Mouse (Mus musculus) MEL (cell line): ENCODE data around the gene Slco2b1. TPM values are rescaled to one million over a fixed set of nuclear protein-coding genes. Genes with fewer than 3 reads are reported as not detected.

ENCODE experiments used
- DNase-seq: peaks from one replicate; pipeline ENCODE4 v3.0.0; 2011; ENCODE audit warnings: low read depth, low spot score
- H3K27ac ChIP-seq: 2 replicates; pipeline ENCODE4 v1.5.1; 2012; ENCODE audit warnings: low read depth, mild to moderate bottlenecking, control low read depth, low read length, moderate library complexity; ENCODE audit not compliant: control insufficient read depth
- H3K27me3 ChIP-seq, 2 experiments: fragments of 150-350 bp in 1 of 2; sonication (generic) in 1 of 2; 2 replicates each; pipeline ENCODE4 v1.6.1; 2012; ENCODE audit warnings: low read length in 2 of 2, mild to moderate bottlenecking in 2 of 2, improper control_type of control experiment in 1 of 2, moderate library complexity in 1 of 2; ENCODE audit not compliant: insufficient read depth in 2 of 2, control insufficient read depth in 1 of 2
- H3K36me3 ChIP-seq, 2 experiments: 2 replicates each; pipeline ENCODE4 v1.6.1; 2012 to 2014; ENCODE audit warnings: low read length in 2 of 2, improper control_type of control experiment in 1 of 2, inconsistent platforms in 1 of 2, mild to moderate bottlenecking in 1 of 2; ENCODE audit not compliant: insufficient read depth in 2 of 2, control insufficient read depth in 1 of 2
- H3K4me1 ChIP-seq, 2 experiments: fragments of 150-350 bp in 1 of 2; sonication (generic) in 1 of 2; 2 replicates each; pipeline ENCODE4 v1.6.1; 2012; ENCODE audit warnings: low read length in 2 of 2, improper control_type of control experiment in 1 of 2, mild to moderate bottlenecking in 1 of 2; ENCODE audit not compliant: insufficient read depth in 2 of 2, control insufficient read depth in 1 of 2
- H3K4me3 ChIP-seq, 2 experiments: fragments of 150-350 bp in 1 of 2; sonication (generic) in 1 of 2; 2 replicates each; pipeline ENCODE4 v1.5.1; 2012; ENCODE audit warnings: low read depth in 2 of 2, low read length in 2 of 2, mild to moderate bottlenecking in 2 of 2, moderate library complexity in 2 of 2, control low read depth in 1 of 2, improper control_type of control experiment in 1 of 2; ENCODE audit not compliant: control insufficient read depth in 1 of 2, insufficient read depth in 1 of 2
- H3K79me2 ChIP-seq: 2 replicates; pipeline ENCODE4 v1.6.1; 2012; ENCODE audit warnings: mild to moderate bottlenecking, low read length, moderate library complexity; ENCODE audit not compliant: control insufficient read depth, poor library complexity, insufficient read depth
- H3K9ac ChIP-seq: 2 replicates; pipeline ENCODE4 v1.6.1; 2012; ENCODE audit warnings: low read depth, mild to moderate bottlenecking, control low read depth, low read length, moderate library complexity; ENCODE audit not compliant: control insufficient read depth, poor library complexity, severe bottlenecking
- H3K9me3 ChIP-seq: fragments of 150-350 bp; sonication (generic); replicated peaks from 2 replicates; pipeline ENCODE4 v1.6.1; 2012; ENCODE audit warnings: mild to moderate bottlenecking, low read length, improper control_type of control experiment, moderate library complexity; ENCODE audit not compliant: insufficient read depth
- BHLHE40 ChIP-seq: IDR thresholded peaks from 2 replicates; pipeline ENCODE4 v1.6.1; 2012; ENCODE audit warnings: low read depth, mild to moderate bottlenecking, inconsistent platforms, low read length, improper control_type of control experiment, borderline replicate concordance
- CHD1 ChIP-seq: IDR thresholded peaks from 2 replicates; pipeline ENCODE4 v1.6.1; 2012; ENCODE audit warnings: low read depth, mild to moderate bottlenecking, inconsistent platforms, low read length, improper control_type of control experiment
- CTCF ChIP-seq, 3 experiments: IDR thresholded peaks in 2 of 3; conservative IDR thresholded peaks in 1 of 3; 2 replicates each; pipeline ENCODE4 v1.5.1; 2011 to 2012; ENCODE audit warnings: low read length in 3 of 3, low read depth in 2 of 3, mild to moderate bottlenecking in 2 of 3, improper control_type of control experiment in 1 of 3, inconsistent platforms in 1 of 3, mixed read lengths in 1 of 3, moderate library complexity in 1 of 3; ENCODE audit not compliant: control insufficient read depth in 1 of 3, insufficient read depth in 1 of 3, poor library complexity in 1 of 3, severe bottlenecking in 1 of 3
- ETS1 ChIP-seq: IDR thresholded peaks from 2 replicates; pipeline ENCODE4 v1.6.1; 2012; ENCODE audit warnings: low read depth, mild to moderate bottlenecking, inconsistent platforms, low read length, improper control_type of control experiment, moderate library complexity
- GABPA ChIP-seq: IDR thresholded peaks from 2 replicates; pipeline ENCODE4 v1.6.1; 2012; ENCODE audit warnings: low read depth, mild to moderate bottlenecking, inconsistent platforms, low read length, improper control_type of control experiment, moderate library complexity
- GATA1 ChIP-seq: IDR thresholded peaks from 2 replicates; pipeline ENCODE4 v1.6.1; 2011; ENCODE audit warnings: low read depth, low read length, improper control_type of control experiment
- HCFC1 ChIP-seq: IDR thresholded peaks from 2 replicates; pipeline ENCODE4 v1.6.1; 2012; ENCODE audit warnings: low read depth, mild to moderate bottlenecking, inconsistent platforms, low read length, improper control_type of control experiment, moderate library complexity
- JUND ChIP-seq: IDR thresholded peaks from 2 replicates; pipeline ENCODE4 v1.6.1; 2011; ENCODE audit warnings: low read depth, mild to moderate bottlenecking, improper control_type of control experiment, low read length
- KAT2A ChIP-seq: conservative IDR thresholded peaks from 2 replicates; pipeline ENCODE4 v1.6.1; 2012; ENCODE audit warnings: low read depth, low read length, improper control_type of control experiment, inconsistent platforms
- MAX ChIP-seq: IDR thresholded peaks from 2 replicates; pipeline ENCODE4 v1.6.1; 2011; ENCODE audit warnings: low read length, improper control_type of control experiment
- MAZ ChIP-seq: IDR thresholded peaks from 2 replicates; pipeline ENCODE4 v1.6.1; 2012; ENCODE audit warnings: low read depth, mild to moderate bottlenecking, inconsistent platforms, low read length, improper control_type of control experiment
- MEF2A ChIP-seq: IDR thresholded peaks from 2 replicates; pipeline ENCODE4 v1.6.1; 2014; ENCODE audit warnings: low read depth, mild to moderate bottlenecking, inconsistent platforms, low read length, improper control_type of control experiment; ENCODE audit not compliant: poor library complexity, insufficient replicate concordance, severe bottlenecking; ENCODE audit errors: extremely low read depth
- MXI1 ChIP-seq: IDR thresholded peaks from 2 replicates; pipeline ENCODE4 v1.6.1; 2011; ENCODE audit warnings: mild to moderate bottlenecking, low read depth, low read length, improper control_type of control experiment
- MYB ChIP-seq: IDR thresholded peaks from 2 replicates; pipeline ENCODE4 v1.6.1; 2011; ENCODE audit warnings: mild to moderate bottlenecking, low read depth, low read length, improper control_type of control experiment
- NRF1 ChIP-seq: IDR thresholded peaks from 2 replicates; pipeline ENCODE4 v1.6.1; 2014; ENCODE audit warnings: low read depth, mild to moderate bottlenecking, inconsistent platforms, low read length, improper control_type of control experiment, moderate library complexity; ENCODE audit not compliant: poor library complexity, insufficient read depth, severe bottlenecking
- POLR2A ChIP-seq, 2 experiments: IDR thresholded peaks; 2 replicates each; pipeline ENCODE4 v1.6.1; 2011 to 2012; ENCODE audit warnings: low read length in 2 of 2, mild to moderate bottlenecking in 2 of 2, control low read depth in 1 of 2, improper control_type of control experiment in 1 of 2, low read depth in 1 of 2, moderate library complexity in 1 of 2; ENCODE audit not compliant: control insufficient read depth in 1 of 2, insufficient read depth in 1 of 2, poor library complexity in 1 of 2
- POLR2AphosphoS2 ChIP-seq: IDR thresholded peaks from 2 replicates; pipeline ENCODE4 v1.6.1; 2011; ENCODE audit warnings: low read length, improper control_type of control experiment
- RAD21 ChIP-seq: IDR thresholded peaks from 2 replicates; pipeline ENCODE4 v1.6.1; 2011; ENCODE audit warnings: mild to moderate bottlenecking, low read depth, low read length, improper control_type of control experiment
- RCOR1 ChIP-seq: IDR thresholded peaks from 2 replicates; pipeline ENCODE4 v1.6.1; 2012; ENCODE audit warnings: low read depth, mild to moderate bottlenecking, inconsistent platforms, low read length, improper control_type of control experiment
- SIN3A ChIP-seq: IDR thresholded peaks from 2 replicates; pipeline ENCODE4 v1.6.1; 2012; ENCODE audit warnings: low read length, improper control_type of control experiment, inconsistent platforms
- SMC3 ChIP-seq: IDR thresholded peaks from 2 replicates; pipeline ENCODE4 v1.6.1; 2011; ENCODE audit warnings: low read depth, low read length, improper control_type of control experiment
- TAL1 ChIP-seq: IDR thresholded peaks from 2 replicates; pipeline ENCODE4 v1.6.1; 2012; ENCODE audit warnings: mild to moderate bottlenecking, inconsistent platforms, low read length, moderate library complexity, mixed read lengths
- TBP ChIP-seq: IDR thresholded peaks from 2 replicates; pipeline ENCODE4 v1.8.0; 2011; ENCODE audit warnings: low read depth, low read length, improper control_type of control experiment
- TCF12 ChIP-seq: IDR thresholded peaks from 2 replicates; pipeline ENCODE4 v1.6.1; 2014; ENCODE audit warnings: low read depth, mild to moderate bottlenecking, inconsistent platforms, low read length, improper control_type of control experiment, moderate library complexity
- UBTF ChIP-seq: IDR thresholded peaks from 2 replicates; pipeline ENCODE4 v1.6.1; 2012; ENCODE audit warnings: low read depth, mild to moderate bottlenecking, inconsistent platforms, low read length, improper control_type of control experiment, moderate library complexity, borderline replicate concordance; ENCODE audit not compliant: insufficient read depth
- ZMIZ1 ChIP-seq: IDR thresholded peaks from 2 replicates; pipeline ENCODE4 v1.6.1; 2012; ENCODE audit warnings: low read depth, mild to moderate bottlenecking, inconsistent platforms, low read length, improper control_type of control experiment, moderate library complexity
- polyA plus RNA-seq, 2 experiments: library from polyadenylated mRNA; stranded (reverse) in 1 of 2; unstranded in 1 of 2; fragments of >175 nt in 1 of 2; fragments of >200 nt in 1 of 2; gene quantifications; 2 replicates each; pipeline versions ENCODE4 v1.2.1 to v1.2.4; 2012; ENCODE audit warnings: low replicate concordance in 2 of 2, low read depth in 1 of 2; ENCODE audit not compliant: insufficient read length in 2 of 2, insufficient read depth in 1 of 2, missing spikeins in 1 of 2
- total RNA-seq: library from RNA; depleted of rRNA; stranded (reverse); fragments of 300-350 nt; gene quantifications from 2 replicates; pipeline ENCODE4 v1.2.3, GENCODE M21; 2012

Gene Slco2b1
- total and polyA plus RNA-seq, 3 experiments: 0.06 TPM; not detected in 2

DNA sequence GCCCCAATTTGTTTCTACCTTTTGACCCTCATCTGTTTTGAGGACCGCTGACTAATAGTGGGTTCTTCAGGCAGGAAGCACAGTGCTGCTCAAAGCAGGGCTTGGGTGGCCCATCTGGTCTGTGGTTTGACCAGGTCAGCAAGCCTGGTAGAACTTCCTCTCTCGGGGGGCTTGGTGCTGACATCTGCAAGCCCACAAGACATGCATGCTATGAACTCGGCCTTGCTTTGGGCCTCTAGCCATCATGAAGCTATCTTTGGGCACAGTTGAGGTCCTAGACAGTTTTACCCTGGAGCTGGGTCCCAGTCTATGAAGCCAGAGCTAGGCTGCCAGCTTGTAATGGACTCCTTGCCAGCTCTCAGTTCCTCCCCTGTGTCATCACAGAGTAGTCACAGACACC is 36.2 kb downstream of the Slco2b1 start:
- Histone ChIP-seq H3K27me3 (no peaks in the 10 kb centered on the region; a peak in 1 of 4 replicates), H3K4me1 (peaks cover 0 to 14% of the 10 kb centered on the region in 2 experiments; a peak in 3 of 4 replicates), H3K9me3 (no peaks in the 10 kb centered on the region), H3K9ac (no peak overlapping the region), H3K79me2 (no peaks in the 10 kb centered on the region), H3K27ac (no peak overlapping the region), H3K36me3 (peaks cover 0 to 2% of the 10 kb centered on the region in 2 experiments; a peak in 2 of 4 replicates), H3K4me3 (no peak overlapping the region)
- no peak for DNase-seq
- TF ChIP-seq HCFC1: no peak
- no peak for TF ChIP-seq MXI1
- no peak for TF ChIP-seq POLR2A (IDR thresholded peaks at IDR 0.05; ENCODE audit: control insufficient read depth in 1 of 2, insufficient read depth in 1 of 2, low read depth in 1 of 2, low read length in 2 of 2, poor library complexity in 1 of 2)
- no peak for TF ChIP-seq MEF2A
- TF ChIP-seq TCF12: no peak
- TF ChIP-seq NRF1: no peak
- TF ChIP-seq TBP: no peak
- TF ChIP-seq MAX: no peak
- no peak for TF ChIP-seq MAZ
- TF ChIP-seq TAL1: no peak
- no peak for TF ChIP-seq POLR2AphosphoS2
- TF ChIP-seq ZMIZ1: no peak
- TF ChIP-seq UBTF: no peak
- no peak for TF ChIP-seq MYB
- no peak for TF ChIP-seq KAT2A
- no peak for TF ChIP-seq RAD21
- TF ChIP-seq CTCF (IDR thresholded peaks at IDR 0.05 in 2 of 3, conservative IDR thresholded peaks at IDR 0.05 in 1 of 3; ENCODE audit: control insufficient read depth in 1 of 3, insufficient read depth in 1 of 3, low read depth in 2 of 3, low read length in 3 of 3, poor library complexity in 1 of 3, severe bottlenecking in 1 of 3): no peak
- TF ChIP-seq BHLHE40: no peak
- no peak for TF ChIP-seq RCOR1
- no peak for TF ChIP-seq SIN3A

DNA sequence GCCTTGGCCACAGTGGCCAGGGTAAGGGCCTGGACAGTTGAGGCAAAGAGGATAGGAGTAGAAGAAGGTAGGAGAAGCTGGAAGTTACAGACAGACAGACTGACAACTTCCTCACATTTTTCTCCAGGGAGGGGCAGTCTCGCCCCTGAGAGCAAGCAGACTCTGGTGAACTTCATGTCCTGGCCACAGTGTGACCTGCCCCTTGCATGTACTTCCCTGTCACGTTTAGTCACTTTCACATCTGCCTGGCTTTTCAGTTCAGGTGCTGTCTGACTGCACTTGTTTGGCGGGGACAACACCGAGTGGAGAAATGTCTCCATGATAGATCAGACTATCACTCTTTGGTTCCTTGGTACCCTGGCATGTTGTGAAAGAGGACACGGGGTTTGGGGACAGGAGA is 36.9 kb downstream of the Slco2b1 start:
- DNase-seq: no peak
- H3K27me3 ChIP-seq: no peaks in the 10 kb centered on the region; a peak in 1 of 4 replicates
- no peak for TF ChIP-seq SMC3
- TF ChIP-seq MYB: no peak
- no peak for TF ChIP-seq SIN3A
- TF ChIP-seq RAD21: no peak
- TF ChIP-seq JUND: no peak
- TF ChIP-seq GABPA: no peak
- TF ChIP-seq CHD1: no peak
- TF ChIP-seq GATA1: no peak
- TF ChIP-seq TAL1: no peak
- TF ChIP-seq MXI1: no peak
- TF ChIP-seq ETS1: no peak
- no peak for TF ChIP-seq MAX
- no peak for TF ChIP-seq MAZ
- H3K9ac ChIP-seq: no peak overlapping the region
- H3K36me3 ChIP-seq: peaks cover 0 to 2% of the 10 kb centered on the region in 2 experiments; a peak in 2 of 4 replicates
- no peaks in the 10 kb centered on the region for H3K79me2 ChIP-seq
- H3K9me3 ChIP-seq: no peaks in the 10 kb centered on the region
- no peak overlapping the region for H3K27ac ChIP-seq
- peaks cover 0 to 14% of the 10 kb centered on the region in 2 experiments; a peak in 3 of 4 replicates for H3K4me1 ChIP-seq
- no peak overlapping the region for H3K4me3 ChIP-seq
